Mouse (Mus musculus) limb, embryonic 12.5 days (tissue): Measurements from ENCODE around the gene Ankib1. TPM values are rescaled to one million over a fixed set of nuclear protein-coding genes. Genes with fewer than 3 reads are reported as not detected.

Source experiments
- ATAC-seq: fragments of 200-750 bp; cut with Nextera tagmentation; 2 replicates; pipeline ENCODE4 v1.8.0; 2017; ENCODE audit warnings: low read depth, moderate TSS enrichment; ENCODE audit not compliant: insufficient number of reproducible peaks, insufficient read depth, low FRiP score, low TSS enrichment
- H3K27ac ChIP-seq: fragments of 300-500 bp; sonication (generic); 2 replicates; pipeline ENCODE4 v1.5.1; 2016; ENCODE audit warnings: mild to moderate bottlenecking, moderate library complexity
- H3K27me3 ChIP-seq: fragments of 300-500 bp; sonication (generic); 2 replicates; pipeline ENCODE4 v1.6.1; 2016; ENCODE audit warnings: mild to moderate bottlenecking, moderate library complexity
- H3K36me3 ChIP-seq: fragments of 300-500 bp; sonication (generic); 2 replicates; pipeline ENCODE4 v1.6.1; 2016; ENCODE audit warnings: mild to moderate bottlenecking, moderate library complexity
- H3K4me1 ChIP-seq: fragments of 300-500 bp; sonication (generic); replicated peaks from 2 replicates; pipeline ENCODE4 v1.6.1; 2016
- H3K4me2 ChIP-seq: fragments of 300-500 bp; sonication (generic); 2 replicates; pipeline ENCODE4 v1.6.1; 2016; ENCODE audit warnings: mild to moderate bottlenecking, moderate library complexity
- H3K4me3 ChIP-seq: fragments of 300-500 bp; sonication (generic); replicated peaks from 2 replicates; pipeline ENCODE4 v1.5.1; 2016; ENCODE audit warnings: mild to moderate bottlenecking
- H3K9ac ChIP-seq: fragments of 300-500 bp; sonication (generic); replicated peaks from 2 replicates; pipeline ENCODE4 v1.6.1; 2016; ENCODE audit warnings: mild to moderate bottlenecking, moderate library complexity
- H3K9me3 ChIP-seq: fragments of 300-500 bp; sonication (generic); 2 replicates; pipeline ENCODE4 v1.6.1; 2016; ENCODE audit warnings: mild to moderate bottlenecking, moderate library complexity
- WGBS: fragments of 180-500 bp; shearing (Covaris S2); methylation state at CpG from one replicate; pipeline ENCODE4 v1.1.7; 2016; 5-methylcytosine and 5-hydroxymethylcytosine counted together
- polyA plus RNA-seq: library from polyadenylated mRNA; unstranded; fragments of >200 nt; fragmentation: Nextera tagmentation; extraction: Ambion mirVana; gene quantifications from 2 replicates; pipeline ENCODE4 v1.2.1, GENCODE M21; 2016

Gene Ankib1
- polyA plus RNA-seq, 1 experiment from 2014 or later, result 15.3 TPM

GRCm38 (mm10) chr5:3723415-3723814, 79.3 kb downstream of the Ankib1 start:
- H3K27me3 ChIP-seq, result no peaks in the 10 kb centered on the region
- no peak overlapping the region for H3K4me3 ChIP-seq
- peaks cover 42% of the 10 kb centered on the region for H3K36me3 ChIP-seq
- H3K9me3 ChIP-seq, result no peaks in the 10 kb centered on the region
- H3K4me1 ChIP-seq, result no peaks in the 10 kb centered on the region
- WGBS, result 74% methylated on average over 2 of the region's 2 CpGs
- no peak overlapping the region for H3K9ac ChIP-seq
- no peak overlapping the region for H3K4me2 ChIP-seq
- H3K27ac ChIP-seq, result no peak overlapping the region
- ATAC-seq, result no peak

- Histone ChIP-seq H3K27me3 (no peaks in the 10 kb centered on the region), H3K27ac (no peak overlapping the region), H3K9ac (no peak overlapping the region), H3K9me3 (no peaks in the 10 kb centered on the region), H3K36me3 (peaks cover 42% of the 10 kb centered on the region), H3K4me1 (no peaks in the 10 kb centered on the region), H3K4me3 (no peak overlapping the region), H3K4me2 (no peak overlapping the region)
- no peak for ATAC-seq
- WGBS, result 97% methylated on average over 2 of the region's 2 CpGs
Measured at GRCm38 (mm10) chr5:3722873-3723272, 79.9 kb downstream of the Ankib1 start.

- H3K9me3 ChIP-seq, result no peaks in the 10 kb centered on the region
- WGBS, result 90% methylated on average over 4 of the region's 4 CpGs
Measured at GRCm38 (mm10) chr5:3719371-3719770, 83.4 kb downstream of the Ankib1 start.

GRCm38 (mm10) chr5:3715800-3716199, 86.9 kb downstream of the Ankib1 start:
- H3K4me2 ChIP-seq, result no peak overlapping the region
- peaks cover 42% of the 10 kb centered on the region for H3K36me3 ChIP-seq
- WGBS, result 96% methylated on average over 5 of the region's 5 CpGs
- H3K9ac ChIP-seq, result no peak overlapping the region
- H3K4me1 ChIP-seq, result no peaks in the 10 kb centered on the region
- no peaks in the 10 kb centered on the region for H3K27me3 ChIP-seq
- H3K9me3 ChIP-seq, result no peaks in the 10 kb centered on the region
- ATAC-seq, result no peak
- no peak overlapping the region for H3K27ac ChIP-seq
- H3K4me3 ChIP-seq, result no peak overlapping the region

More at GRCm38 (mm10) chr5:3719371-3719770, 83.4 kb downstream of the Ankib1 start:
- no peak for ATAC-seq
- no peak overlapping the region for H3K4me3 ChIP-seq
- H3K27ac ChIP-seq, result no peak overlapping the region
- H3K4me2 ChIP-seq, result no peak overlapping the region
- H3K36me3 ChIP-seq, result peaks cover 42% of the 10 kb centered on the region
- H3K4me1 ChIP-seq, result no peaks in the 10 kb centered on the region
- no peak overlapping the region for H3K9ac ChIP-seq
- no peaks in the 10 kb centered on the region for H3K27me3 ChIP-seq

- Histone ChIP-seq H3K27me3 (no peaks in the 10 kb centered on the region), H3K4me1 (no peaks in the 10 kb centered on the region), H3K27ac (no peak overlapping the region), H3K4me2 (no peak overlapping the region), H3K4me3 (no peak overlapping the region), H3K9ac (no peak overlapping the region), H3K9me3 (no peaks in the 10 kb centered on the region), H3K36me3 (peaks cover 51% of the 10 kb centered on the region)
- ATAC-seq, result no peak
- WGBS, result 90% methylated on average over 4 of the region's 4 CpGs
Measured at GRCm38 (mm10) chr5:3702180-3702579, 100.5 kb downstream of the Ankib1 start.

- H3K9me3 ChIP-seq, result no peaks in the 10 kb centered on the region
- H3K4me2 ChIP-seq, result no peak overlapping the region
- H3K4me3 ChIP-seq, result no peak overlapping the region
- no peaks in the 10 kb centered on the region for H3K4me1 ChIP-seq
- ATAC-seq, result no peak
- no peak overlapping the region for H3K27ac ChIP-seq
- H3K27me3 ChIP-seq, result no peaks in the 10 kb centered on the region
- H3K36me3 ChIP-seq, result peaks cover 50% of the 10 kb centered on the region
- 84% methylated on average over 5 of the region's 5 CpGs for WGBS
- no peak overlapping the region for H3K9ac ChIP-seq
Measured at GRCm38 (mm10) chr5:3700025-3700424, 102.7 kb downstream of the Ankib1 start.

GRCm38 (mm10) chr5:3696031-3696430, 106.7 kb downstream of the Ankib1 start:
- Histone ChIP-seq H3K27ac (no peak overlapping the region), H3K27me3 (no peaks in the 10 kb centered on the region), H3K4me2 (no peak overlapping the region), H3K4me1 (no peaks in the 10 kb centered on the region), H3K9me3 (no peaks in the 10 kb centered on the region), H3K36me3 (peaks cover 59% of the 10 kb centered on the region), H3K9ac (no peak overlapping the region), H3K4me3 (no peak overlapping the region)
- ATAC-seq, result no peak
- 91% methylated on average over 3 of the region's 3 CpGs for WGBS

- no peaks in the 10 kb centered on the region for H3K27me3 ChIP-seq
- H3K4me2 ChIP-seq, result no peak overlapping the region
- no peak for ATAC-seq
- no peak overlapping the region for H3K27ac ChIP-seq
- H3K9ac ChIP-seq, result no peak overlapping the region
- H3K36me3 ChIP-seq, result peaks cover 54% of the 10 kb centered on the region
- no peak overlapping the region for H3K4me3 ChIP-seq
- no peaks in the 10 kb centered on the region for H3K4me1 ChIP-seq
- no peaks in the 10 kb centered on the region for H3K9me3 ChIP-seq
- 92% methylated on average over 4 of the region's 4 CpGs for WGBS
Measured at GRCm38 (mm10) chr5:3695191-3695590, 107.5 kb downstream of the Ankib1 start.

- WGBS, result 96% methylated on average over 9 of the region's 9 CpGs
- no peaks in the 10 kb centered on the region for H3K4me1 ChIP-seq
- peaks cover 52% of the 10 kb centered on the region for H3K36me3 ChIP-seq
- no peak overlapping the region for H3K9ac ChIP-seq
- H3K27ac ChIP-seq, result no peak overlapping the region
- no peak for ATAC-seq
- no peak overlapping the region for H3K4me2 ChIP-seq
- H3K27me3 ChIP-seq, result no peaks in the 10 kb centered on the region
- H3K9me3 ChIP-seq, result no peaks in the 10 kb centered on the region
- no peak overlapping the region for H3K4me3 ChIP-seq
Measured at GRCm38 (mm10) chr5:3692956-3693355, 109.8 kb downstream of the Ankib1 start.

GRCm38 (mm10) chr5:3691283-3691682, 111.4 kb downstream of the Ankib1 start:
- Histone ChIP-seq H3K4me1 (no peaks in the 10 kb centered on the region), H3K27me3 (no peaks in the 10 kb centered on the region), H3K9me3 (no peaks in the 10 kb centered on the region), H3K4me2 (no peak overlapping the region), H3K9ac (no peak overlapping the region), H3K36me3 (peaks cover 43% of the 10 kb centered on the region), H3K4me3 (no peak overlapping the region), H3K27ac (no peak overlapping the region)
- ATAC-seq, result no peak
- WGBS, result 93% methylated on average over 3 of the region's 3 CpGs

- Histone ChIP-seq H3K4me2 (no peak overlapping the region), H3K27me3 (no peaks in the 10 kb centered on the region), H3K4me3 (no peak overlapping the region), H3K9ac (no peak overlapping the region), H3K36me3 (peaks cover 25% of the 10 kb centered on the region), H3K4me1 (no peaks in the 10 kb centered on the region), H3K9me3 (no peaks in the 10 kb centered on the region), H3K27ac (no peak overlapping the region)
- WGBS, result 84% methylated on average over 8 of the region's 8 CpGs
- ATAC-seq, result no peak
Measured at GRCm38 (mm10) chr5:3688298-3688697, 114.4 kb downstream of the Ankib1 start.

GRCm38 (mm10) chr5:3669938-3670554, 132.7 kb downstream of the Ankib1 start:
- Histone ChIP-seq H3K27ac (no peak overlapping the region), H3K4me1 (peaks cover 13% of the 10 kb centered on the region), H3K9me3 (no peaks in the 10 kb centered on the region), H3K36me3 (no peaks in the 10 kb centered on the region), H3K4me2 (no peak overlapping the region), H3K27me3 (no peaks in the 10 kb centered on the region), H3K4me3 (no peak overlapping the region), H3K9ac (no peak overlapping the region)
- no peak for ATAC-seq
- 94% methylated on average over 6 of the region's 6 CpGs for WGBS
